Mouse (Mus musculus): ENCODE results near the gene Adamts9.

The Adamts9 gene

GRCm38 (mm10) chr6:92809818-92810217 lies 133.5 kb downstream of the Adamts9 start:
- no peak for DNase-seq (ENCODE audit: inconsistent ontology term)

DNA sequence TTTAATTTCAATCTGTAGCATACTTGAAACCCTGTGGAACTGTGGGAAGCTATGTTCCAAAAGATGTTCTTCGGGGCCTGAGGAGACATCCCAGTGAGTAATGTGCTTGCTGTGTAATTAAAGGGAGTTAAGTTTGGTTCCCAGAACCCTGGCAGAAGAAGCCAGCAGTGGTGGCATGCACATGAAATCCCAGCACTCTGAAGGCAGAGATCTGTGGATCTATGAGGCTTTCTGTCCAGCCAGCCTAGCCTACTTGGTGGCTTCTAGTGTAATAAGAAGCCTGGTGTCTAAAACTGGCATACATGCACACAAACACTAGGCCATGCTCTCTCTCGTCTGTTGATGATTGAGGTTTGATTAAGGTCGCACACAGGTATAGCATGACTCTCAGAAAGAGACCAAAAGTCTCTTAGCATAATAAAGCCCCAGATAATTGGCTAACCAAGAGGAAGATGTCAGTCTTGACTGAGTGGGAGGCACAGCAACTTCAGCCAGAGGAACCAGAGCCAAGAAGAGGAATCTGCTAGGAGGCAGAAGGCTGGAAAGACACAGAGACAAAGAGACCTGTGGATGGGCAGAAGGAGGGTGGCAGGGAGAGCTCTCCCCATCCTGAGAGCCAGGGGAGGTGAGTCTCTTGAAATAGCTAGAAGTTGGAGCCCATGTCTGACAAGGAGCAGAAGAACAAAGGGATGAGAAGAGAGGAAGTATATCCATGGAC lies 138.9 kb downstream of the Adamts9 start:
- DNase-seq (ENCODE audit: inconsistent ontology term): no peak

DNA sequence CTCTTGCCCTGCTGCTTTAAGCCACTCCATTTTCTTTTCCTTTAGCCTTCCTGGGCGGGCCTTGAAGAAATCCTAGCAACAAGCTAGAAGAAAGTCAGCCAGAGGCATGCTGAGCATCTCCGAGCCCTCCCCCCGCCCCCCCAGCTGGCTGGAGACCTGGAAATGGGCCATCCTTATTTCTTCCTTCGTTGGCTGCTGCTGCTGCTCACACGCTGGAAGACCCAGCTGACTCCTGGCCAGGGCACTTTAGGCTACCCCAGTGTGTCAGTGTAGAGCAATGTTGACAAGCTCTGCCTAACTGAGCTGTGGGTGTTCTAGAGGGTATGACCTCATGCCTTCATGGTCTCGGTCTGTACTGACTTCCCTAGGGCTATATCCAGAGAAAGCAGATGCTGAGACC lies 140.1 kb downstream of the Adamts9 start:
- DNase-seq (ENCODE audit: inconsistent ontology term): peak; percentile 78

DNA sequence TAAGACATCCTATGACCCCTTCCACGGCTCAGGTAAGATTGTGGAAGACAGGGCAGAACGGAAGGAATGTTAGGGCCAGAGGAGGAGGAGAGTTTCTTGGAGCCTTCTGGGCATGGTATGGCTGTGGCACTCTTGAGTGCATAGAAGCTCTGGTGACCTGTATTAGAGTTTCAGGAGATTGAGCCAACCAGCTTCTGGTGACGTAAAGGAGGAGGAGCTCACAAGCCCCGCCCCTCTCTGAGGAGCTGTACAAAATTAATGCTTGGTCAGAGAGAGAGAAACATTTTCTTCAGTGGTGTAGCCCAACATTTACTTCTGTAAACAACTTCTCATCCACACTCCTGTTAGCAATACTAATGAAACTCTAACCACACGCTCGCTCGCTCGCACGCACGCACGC lies 140.9 kb downstream of the Adamts9 start:
- DNase-seq (ENCODE audit: inconsistent ontology term): no peak

GRCm38 (mm10) chr6:92801462-92801861 lies 141.8 kb downstream of the Adamts9 start:
- no peak for DNase-seq (ENCODE audit: inconsistent ontology term)

DNA sequence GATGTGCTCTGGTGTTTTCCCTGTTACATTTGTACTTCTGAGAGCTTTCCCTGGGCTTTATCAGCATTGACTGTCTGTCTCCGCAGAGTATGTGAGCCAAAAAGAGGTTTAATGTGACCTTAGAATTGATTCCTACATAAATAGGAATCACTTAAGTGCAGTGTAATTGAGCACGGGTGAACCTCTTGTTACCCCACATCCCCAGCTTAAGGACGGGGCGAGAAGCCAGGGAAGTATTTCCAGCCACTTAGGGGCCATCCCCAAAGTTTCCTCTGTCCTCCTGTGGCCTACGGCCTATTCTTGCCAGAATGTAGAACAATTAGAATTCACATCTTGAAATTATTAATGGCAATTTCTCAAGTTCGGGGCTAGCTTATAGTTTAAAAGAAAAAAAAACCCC lies 149.5 kb downstream of the Adamts9 start:
- no peak for DNase-seq (ENCODE audit: inconsistent ontology term)

DNA sequence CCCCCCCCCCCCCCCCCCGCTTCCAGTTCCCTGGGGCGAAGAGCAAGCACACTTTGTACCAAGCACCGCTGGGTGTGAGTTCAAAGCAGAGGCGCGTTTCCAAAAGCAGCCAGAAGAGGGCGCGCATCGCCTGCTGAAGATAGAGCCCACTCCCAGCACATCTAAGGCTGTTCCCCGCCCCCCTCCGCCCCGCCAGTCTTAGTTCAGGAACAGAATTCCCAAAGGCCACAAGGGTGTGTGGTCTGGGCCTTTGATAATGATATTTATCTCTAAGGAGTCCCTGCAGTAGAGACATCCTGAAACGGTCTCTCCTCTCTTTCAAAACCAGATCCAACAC lies 155.9 kb downstream of the Adamts9 start:
- peak; percentile 88 for DNase-seq (ENCODE audit: inconsistent ontology term)

GRCm38 (mm10) chr6:92786701-92787375 lies 156.5 kb downstream of the Adamts9 start:
- peak; percentile 43 for DNase-seq (ENCODE audit: inconsistent ontology term)

DNA sequence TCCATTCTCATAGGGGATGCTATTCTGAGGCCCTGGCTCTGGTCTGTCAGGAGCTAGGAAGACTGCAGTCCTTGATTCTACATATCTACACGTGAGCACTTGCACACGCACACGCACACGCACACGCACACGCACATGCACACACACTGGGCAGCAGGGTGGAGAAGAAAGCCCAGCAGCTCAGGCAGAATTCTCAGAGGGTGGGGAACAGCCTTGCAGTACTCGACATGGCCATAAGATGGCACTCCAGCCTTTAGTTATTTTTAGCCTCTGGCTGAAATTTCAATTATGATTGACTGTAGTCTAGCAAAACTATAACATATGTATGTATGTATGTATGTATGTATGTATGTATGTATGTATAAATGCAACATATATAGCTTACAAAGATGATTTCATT lies 158.5 kb downstream of the Adamts9 start:
- peak; percentile 35 for DNase-seq (ENCODE audit: inconsistent ontology term)

DNA sequence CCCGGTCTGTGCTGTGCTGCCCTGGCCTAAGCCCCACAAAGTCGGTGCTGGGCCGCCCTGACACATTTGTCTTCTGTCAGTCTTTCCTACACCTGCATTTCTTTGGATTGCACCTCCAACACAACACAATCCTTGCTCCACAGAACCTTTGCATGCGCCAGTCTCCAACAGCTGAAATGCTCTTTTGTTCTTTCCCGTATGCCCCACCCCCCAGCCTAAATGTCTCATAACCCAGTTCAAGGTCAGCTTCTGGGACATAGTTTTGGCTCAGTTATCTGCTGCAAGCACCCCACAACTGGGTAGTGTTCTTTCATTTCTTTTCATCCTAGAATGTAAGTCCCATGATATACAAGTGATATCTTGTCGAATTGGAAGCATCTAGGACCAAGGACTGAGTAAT lies 161.8 kb downstream of the Adamts9 start:
- no peak for DNase-seq (ENCODE audit: inconsistent ontology term)

GRCm38 (mm10) chr6:92779935-92780205 lies 163.4 kb downstream of the Adamts9 start:
- no peak for DNase-seq (ENCODE audit: inconsistent ontology term)

DNA sequence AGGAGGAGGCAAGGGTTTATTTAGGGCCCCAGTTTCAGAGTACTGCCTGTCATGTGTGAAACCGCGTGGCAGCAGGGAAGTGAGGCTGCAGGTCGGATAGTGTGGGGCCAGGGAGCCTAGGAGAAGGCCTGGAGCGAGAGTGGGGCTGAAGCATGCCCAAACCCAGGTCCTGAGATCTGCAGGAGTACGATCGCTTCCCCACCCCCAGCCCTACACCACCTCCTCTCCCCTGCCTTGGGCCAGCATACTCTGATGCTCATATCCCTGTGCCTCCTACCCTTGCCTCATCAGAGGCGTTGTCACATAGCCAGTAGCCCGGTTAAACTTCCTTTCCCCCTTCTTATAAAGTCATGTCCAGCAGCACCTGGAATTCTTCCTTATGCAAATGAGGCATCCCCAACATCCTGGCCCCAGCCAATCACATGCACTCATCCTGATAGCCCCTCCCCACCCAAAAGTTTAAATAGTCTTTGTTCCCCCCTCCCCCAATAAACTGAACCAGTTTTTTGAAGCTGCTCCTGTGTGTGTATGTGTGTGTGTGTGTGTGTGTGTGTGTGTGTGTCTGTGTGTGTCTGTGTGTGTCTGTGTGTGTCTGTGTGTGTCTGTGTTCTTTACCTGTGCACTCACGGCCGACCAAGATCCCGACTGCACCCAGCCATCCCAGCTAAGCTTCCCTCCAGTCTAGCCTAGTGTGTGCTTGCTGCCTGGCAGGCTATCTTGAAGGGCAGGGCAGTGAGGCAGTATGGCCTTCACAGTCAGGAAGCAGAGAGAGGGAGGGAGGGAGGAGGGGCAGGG lies 164.0 kb downstream of the Adamts9 start:
- DNase-seq (ENCODE audit: inconsistent ontology term): no peak

DNA sequence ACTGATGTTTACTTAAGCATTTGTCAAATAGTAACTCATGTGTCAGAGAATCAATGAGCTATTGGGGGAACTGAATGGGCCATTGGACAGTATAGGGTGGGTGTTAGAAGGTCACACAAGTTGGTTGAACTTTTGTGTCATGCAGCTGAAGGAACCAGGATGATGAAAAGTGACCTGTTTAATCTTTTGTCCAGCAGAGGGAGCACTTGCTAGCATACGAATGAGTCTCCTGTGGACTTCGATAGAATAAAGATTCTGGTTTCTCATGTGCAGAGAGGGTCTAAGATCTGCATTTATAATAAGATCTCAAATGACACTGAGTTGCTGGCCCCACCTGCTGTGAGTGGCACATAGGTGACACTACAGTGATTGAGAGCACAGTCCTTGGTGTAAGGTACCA lies 166.9 kb downstream of the Adamts9 start:
- DNase-seq (ENCODE audit: inconsistent ontology term): peak; percentile 13

GRCm38 (mm10) chr6:92762372-92762771 lies 180.9 kb downstream of the Adamts9 start:
- DNase-seq (ENCODE audit: inconsistent ontology term): no peak

DNA sequence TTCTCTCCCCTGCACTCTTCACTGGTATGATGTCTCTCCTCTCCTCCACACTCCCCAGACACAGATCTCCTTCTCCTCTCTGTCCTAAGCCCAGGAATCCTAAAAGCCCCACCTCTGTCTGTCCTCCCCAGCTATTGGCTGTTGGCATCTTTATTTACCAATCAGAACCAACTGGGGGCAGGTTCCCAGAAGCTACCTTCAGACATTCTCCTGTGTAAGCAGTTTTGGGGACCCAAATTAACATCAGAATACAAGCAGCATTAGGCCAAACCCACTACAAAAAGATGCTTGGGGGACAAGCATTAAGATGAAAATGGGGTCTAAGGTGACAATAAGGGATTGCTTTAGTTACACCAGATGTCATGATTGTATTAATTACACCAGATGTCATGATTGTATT lies 183.7 kb downstream of the Adamts9 start:
- no peak for DNase-seq (ENCODE audit: inconsistent ontology term)

- no peak for DNase-seq (ENCODE audit: inconsistent ontology term)
These were observed 187.5 kb downstream of the Adamts9 start for GRCm38 (mm10) chr6:92755826-92756225.

GRCm38 (mm10) chr6:92752737-92753136 lies 190.6 kb downstream of the Adamts9 start:
- no peak for DNase-seq (ENCODE audit: inconsistent ontology term)

GRCm38 (mm10) chr6:92749420-92749819 lies 193.9 kb downstream of the Adamts9 start:
- no peak for DNase-seq (ENCODE audit: inconsistent ontology term)

DNA sequence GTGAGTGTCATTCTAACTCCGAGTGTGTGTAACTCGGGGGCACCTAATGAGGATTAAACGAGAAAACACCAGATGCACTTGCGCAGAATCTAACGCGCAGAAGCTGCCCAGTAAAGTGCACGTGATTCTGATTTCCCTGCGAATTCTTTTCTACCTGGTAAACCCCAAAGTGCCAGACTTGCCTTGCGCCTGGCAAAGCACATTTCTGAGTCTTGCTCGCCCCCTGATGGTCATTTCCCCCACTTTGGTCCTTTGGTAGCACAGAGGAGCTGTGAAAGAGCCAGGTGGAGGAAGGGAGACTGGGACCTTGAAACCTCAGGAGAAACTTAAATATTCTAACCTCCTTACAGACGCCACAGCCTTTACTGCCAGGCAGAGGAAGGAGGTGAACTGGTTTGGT lies 199.7 kb downstream of the Adamts9 start:
- DNase-seq (ENCODE audit: inconsistent ontology term): peak; percentile 54

DNA sequence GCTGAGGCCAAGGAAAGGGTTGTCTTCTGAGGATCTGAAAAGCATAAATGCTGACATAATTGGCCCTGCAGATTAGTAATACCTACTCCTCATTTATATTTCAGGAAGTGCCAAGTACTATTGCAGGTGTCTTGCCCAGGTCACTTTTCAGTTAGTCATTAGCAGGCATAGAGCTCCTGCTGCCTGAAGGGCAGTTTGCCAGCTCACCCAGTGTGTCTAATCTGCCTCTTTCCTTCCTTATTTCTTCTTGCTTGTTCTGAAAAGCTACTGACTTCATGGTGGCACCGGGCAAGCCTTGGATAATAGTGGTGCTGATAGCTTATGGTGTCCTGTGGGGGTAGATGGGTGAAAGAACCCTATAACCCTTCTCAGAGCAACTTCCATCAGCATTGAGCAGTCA lies 206.2 kb downstream of the Adamts9 start:
- no peak for DNase-seq (ENCODE audit: inconsistent ontology term)

- no peak for DNase-seq (ENCODE audit: inconsistent ontology term)
These were observed 209.6 kb downstream of the Adamts9 start for GRCm38 (mm10) chr6:92733651-92734050.

DNA sequence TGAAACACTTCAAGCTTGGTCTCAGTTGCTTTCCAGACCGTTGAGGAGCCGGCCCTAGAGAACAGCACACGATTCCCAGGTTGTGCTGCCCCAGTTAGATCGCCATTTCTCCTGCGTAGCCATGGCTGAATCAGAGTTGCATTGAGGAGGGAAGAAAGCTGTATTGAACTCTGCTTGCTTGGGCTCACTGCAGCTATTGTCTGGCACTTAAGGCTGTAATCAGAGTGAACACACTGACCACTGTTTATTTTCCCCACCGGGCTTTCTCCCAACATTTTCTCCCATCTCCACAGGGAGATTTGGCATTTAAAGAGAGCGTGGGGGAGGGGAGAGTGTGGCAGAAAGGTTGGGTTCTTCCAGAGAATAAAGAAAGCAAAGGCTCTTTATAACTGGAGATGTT lies 214.8 kb downstream of the Adamts9 start:
- DNase-seq (ENCODE audit: inconsistent ontology term): peak; percentile 26

- peak; percentile 81 for DNase-seq (ENCODE audit: inconsistent ontology term)
These were observed 215.2 kb downstream of the Adamts9 start for GRCm38 (mm10) chr6:92728084-92728483.

Data from Muller cell, postnatal 12 days (primary cell).